Mouse (Mus musculus): ENCODE measurements at regions not wholly inside any gene's neighbourhood (a gene's known extent, or its start where the extent isn't known, plus 50 kb on each side); places are given as distances from the start of the nearest gene placed in this dataset.

GRCm38 (mm10) chr1:137760797-137761196 is 414.7 kb downstream of the Ptprc start:
- no peak for DNase-seq (ENCODE audit: inconsistent age in 2 of 2, low spot score in 1 of 2)

GRCm38 (mm10) chr1:137751446-137751961 is 424.0 kb downstream of the Ptprc start:
- DNase-seq (ENCODE audit: inconsistent age in 2 of 2, low spot score in 1 of 2), result peak in 1 of 2 experiments; percentile 57

GRCm38 (mm10) chr1:137750894-137751293 is 424.6 kb downstream of the Ptprc start:
- DNase-seq (ENCODE audit: inconsistent age in 2 of 2, low spot score in 1 of 2), result no peak

GRCm38 (mm10) chr1:137746129-137746528 is 429.4 kb downstream of the Ptprc start:
- no peak for DNase-seq (ENCODE audit: inconsistent age in 2 of 2, low spot score in 1 of 2)

- DNase-seq (ENCODE audit: inconsistent age in 2 of 2, low spot score in 1 of 2), result no peak
Measured at GRCm38 (mm10) chr1:137738157-137738851, 437.2 kb downstream of the Ptprc start.

GRCm38 (mm10) chr1:137703882-137704281 is 471.6 kb downstream of the Ptprc start:
- no peak for DNase-seq (ENCODE audit: inconsistent age in 2 of 2, low spot score in 1 of 2)

GRCm38 (mm10) chr1:137698876-137699275 is 476.6 kb downstream of the Ptprc start:
- no peak for DNase-seq (ENCODE audit: inconsistent age in 2 of 2, low spot score in 1 of 2)

- no peak for DNase-seq (ENCODE audit: inconsistent age in 2 of 2, low spot score in 1 of 2)
Measured at GRCm38 (mm10) chr1:137697289-137697688, 478.2 kb downstream of the Ptprc start.

- no peak for DNase-seq (ENCODE audit: inconsistent age in 2 of 2, low spot score in 1 of 2)
Measured at GRCm38 (mm10) chr1:137696796-137697195, 478.7 kb downstream of the Ptprc start.

GRCm38 (mm10) chr1:137695751-137696150 is 479.8 kb downstream of the Ptprc start:
- DNase-seq (ENCODE audit: inconsistent age in 2 of 2, low spot score in 1 of 2), result no peak

GRCm38 (mm10) chr1:137692525-137692924 is 483.0 kb downstream of the Ptprc start:
- no peak for DNase-seq (ENCODE audit: inconsistent age in 2 of 2, low spot score in 1 of 2)

- DNase-seq (ENCODE audit: inconsistent age in 2 of 2, low spot score in 1 of 2), result no peak
Measured at GRCm38 (mm10) chr1:137690860-137691595, 484.5 kb downstream of the Ptprc start.

- no peak for DNase-seq (ENCODE audit: inconsistent age in 2 of 2, low spot score in 1 of 2)
Measured at GRCm38 (mm10) chr1:137670650-137671049, 504.9 kb downstream of the Ptprc start.

GRCm38 (mm10) chr1:137669849-137670248 is 505.7 kb downstream of the Ptprc start:
- DNase-seq (ENCODE audit: inconsistent age in 2 of 2, low spot score in 1 of 2), result no peak

- no peak for DNase-seq (ENCODE audit: inconsistent age in 2 of 2, low spot score in 1 of 2)
Measured at GRCm38 (mm10) chr1:137658141-137658540, 517.4 kb downstream of the Ptprc start.

GRCm38 (mm10) chr1:137656900-137657458 is 518.5 kb downstream of the Ptprc start:
- DNase-seq (ENCODE audit: inconsistent age in 2 of 2, low spot score in 1 of 2), result peak; percentile 24 to 70

GRCm38 (mm10) chr1:137654171-137654570 is 521.3 kb downstream of the Ptprc start:
- no peak for DNase-seq (ENCODE audit: inconsistent age in 2 of 2, low spot score in 1 of 2)

GRCm38 (mm10) chr1:137653495-137653894 is 522.0 kb downstream of the Ptprc start:
- DNase-seq (ENCODE audit: inconsistent age in 2 of 2, low spot score in 1 of 2), result peak; percentile 13 to 45

GRCm38 (mm10) chr1:137650629-137651028 is 524.9 kb downstream of the Ptprc start:
- no peak for DNase-seq (ENCODE audit: inconsistent age in 2 of 2, low spot score in 1 of 2)

GRCm38 (mm10) chr1:137650082-137650481 is 525.4 kb downstream of the Ptprc start:
- no peak for DNase-seq (ENCODE audit: inconsistent age in 2 of 2, low spot score in 1 of 2)

GRCm38 (mm10) chr1:137648832-137649231 is 526.7 kb downstream of the Ptprc start:
- DNase-seq (ENCODE audit: inconsistent age in 2 of 2, low spot score in 1 of 2), result no peak

- peak in 1 of 2 experiments; percentile 31 for DNase-seq (ENCODE audit: inconsistent age in 2 of 2, low spot score in 1 of 2)
Measured at GRCm38 (mm10) chr1:137644601-137645040, 530.9 kb downstream of the Ptprc start.

All from adrenal gland, adult (tissue).